Mouse (Mus musculus) small intestine, adult 2 months (tissue): ENCODE data around the gene Pif1. TPM values are rescaled to one million over a fixed set of nuclear protein-coding genes. Genes with fewer than 3 reads are reported as not detected.

Experiments used
- H3K27ac ChIP-seq: fragments of 200-500 bp; 2 replicates; pipeline ENCODE4 v1.5.1; 2012; ENCODE audit warnings: low read depth, low read length, control low read depth, inconsistent platforms; ENCODE audit not compliant: insufficient read depth
- H3K27me3 ChIP-seq: fragments of 200-500 bp; 2 replicates; pipeline ENCODE4 v1.6.1; 2012; ENCODE audit warnings: mild to moderate bottlenecking, moderate library complexity, low read length, inconsistent platforms; ENCODE audit not compliant: control insufficient read depth, insufficient read depth
- H3K36me3 ChIP-seq: fragments of 200-500 bp; 2 replicates; pipeline ENCODE4 v1.6.1; 2012; ENCODE audit warnings: mild to moderate bottlenecking, low read length, control low read depth, inconsistent platforms; ENCODE audit not compliant: control insufficient read depth, insufficient read depth
- H3K4me1 ChIP-seq: fragments of 200-500 bp; 2 replicates; pipeline ENCODE4 v1.6.1; 2012; ENCODE audit warnings: low read length, inconsistent platforms, mixed read lengths; ENCODE audit not compliant: control insufficient read depth, insufficient read depth, insufficient read length
- H3K4me3 ChIP-seq: fragments of 200-500 bp; 2 replicates; pipeline ENCODE4 v1.5.1; 2012; ENCODE audit warnings: low read depth, mild to moderate bottlenecking, control low read depth, inconsistent platforms, low read length, moderate library complexity
- CTCF ChIP-seq: fragments of 200-500 bp; IDR thresholded peaks from 2 replicates; pipeline ENCODE4 v1.5.1; 2012; ENCODE audit warnings: low read depth, mild to moderate bottlenecking, control low read depth, inconsistent platforms, low read length, moderate library complexity, mixed read lengths; ENCODE audit not compliant: insufficient replicate concordance, insufficient read length; ENCODE audit errors: extremely low read depth
- POLR2A ChIP-seq: fragments of 200-500 bp; IDR thresholded peaks from 2 replicates; pipeline ENCODE4 v1.6.1; 2012; ENCODE audit warnings: low read depth, mild to moderate bottlenecking, control low read depth, inconsistent platforms, low read length, moderate library complexity
- WGBS: fragments of 180-500 bp; shearing (Covaris S2); methylation state at CpG from one replicate; pipeline ENCODE4 v1.1.7; 2018; 5-methylcytosine and 5-hydroxymethylcytosine counted together
- polyA plus RNA-seq: library from polyadenylated mRNA; depleted of rRNA; stranded (reverse); fragments of >200 nt; gene quantifications from 2 replicates; pipeline ENCODE4 v1.2.3, GENCODE M21; 2012; rRNA removed

Pif1 gene
- polyA plus RNA-seq, 1 experiment, result 3.8 TPM

- TF ChIP-seq POLR2A (no peak), CTCF (no peak)
- Histone ChIP-seq H3K36me3 (no peaks in the 10 kb centered on the region), H3K4me1 (no peaks in the 10 kb centered on the region), H3K27ac (no peak overlapping the region), H3K4me3 (no peak overlapping the region), H3K27me3 (no peaks in the 10 kb centered on the region)
- whole genome bisulfite sequencing, result 56% methylated on average over 5 of the region's 5 CpGs
Measured at GRCm38 (mm10) chr9:65640838-65641410, 54.0 kb downstream of the Pif1 start.

GRCm38 (mm10) chr9:65641446-65642052, 54.6 kb downstream of the Pif1 start:
- Histone ChIP-seq H3K36me3 (no peaks in the 10 kb centered on the region), H3K27ac (no peak overlapping the region), H3K4me3 (no peak overlapping the region), H3K4me1 (no peaks in the 10 kb centered on the region), H3K27me3 (no peaks in the 10 kb centered on the region)
- TF ChIP-seq POLR2A (no peak), CTCF (no peak)
- 52% methylated on average over 12 of the region's 12 CpGs for WGBS

- TF ChIP-seq CTCF (no peak), POLR2A (no peak)
- Histone ChIP-seq H3K4me3 (no peak overlapping the region), H3K4me1 (no peaks in the 10 kb centered on the region), H3K27ac (no peak overlapping the region), H3K36me3 (no peaks in the 10 kb centered on the region), H3K27me3 (no peaks in the 10 kb centered on the region)
Measured at GRCm38 (mm10) chr9:65642546-65642945, 55.6 kb downstream of the Pif1 start.

- 81% methylated on average over 4 of the region's 4 CpGs for WGBS
- TF ChIP-seq POLR2A, result no peak
- TF ChIP-seq CTCF, result no peak
Measured at GRCm38 (mm10) chr9:65644960-65645359, 58.0 kb downstream of the Pif1 start.

More at GRCm38 (mm10) chr9:65644960-65645359, 58.0 kb downstream of the Pif1 start:
- Histone ChIP-seq H3K36me3 (no peaks in the 10 kb centered on the region), H3K27ac (no peak overlapping the region), H3K27me3 (no peaks in the 10 kb centered on the region), H3K4me3 (no peak overlapping the region), H3K4me1 (no peaks in the 10 kb centered on the region)

Other genes with a start within 250 kb of the Pif1 start
- gene Pdcd7, start 241.1 kb upstream of the Pif1 start, polyA plus RNA-seq, result 9.2 and 12.9 TPM in 2 replicates
- gene Ubap1l, start 226.1 kb upstream of the Pif1 start, polyA plus RNA-seq, result 0.43 and 0.51 TPM in 2 replicates
- gene Kbtbd13, start 195.5 kb upstream of the Pif1 start, polyA plus RNA-seq, result 0.20 and 0.57 TPM in 2 replicates
- gene Rasl12, start 188.7 kb upstream of the Pif1 start, polyA plus RNA-seq, result 1.4 and 2.3 TPM in 2 replicates
- 6.6 and 13.6 TPM in 2 replicates for gene Slc51b, start 164.2 kb upstream of the Pif1 start, polyA plus RNA-seq
- 2.6 and 5.8 TPM in 2 replicates for gene Mtfmt, start 151.4 kb upstream of the Pif1 start, polyA plus RNA-seq
- 4.5 and 9.7 TPM in 2 replicates for gene Spg21, start 126.2 kb upstream of the Pif1 start, polyA plus RNA-seq
- not detected in 2 replicates for gene Ankdd1a, start 67.0 kb upstream of the Pif1 start, polyA plus RNA-seq
- 6.3 and 9.7 TPM in 2 replicates for gene Plekho2, start 7.1 kb upstream of the Pif1 start, polyA plus RNA-seq
- 18.4 and 22.5 TPM in 2 replicates for gene Rbpms2, start 42.5 kb downstream of the Pif1 start, polyA plus RNA-seq
- gene Oaz2, start 80.8 kb downstream of the Pif1 start, polyA plus RNA-seq, result 36.0 and 39.7 TPM in 2 replicates
- gene Zfp609, start 240.4 kb downstream of the Pif1 start, polyA plus RNA-seq, result 3.1 and 6.1 TPM in 2 replicates